Mouse (Mus musculus) limb, embryonic 10.5 days (tissue): ENCODE measurements around the gene Ctss. TPM values are rescaled to one million over a fixed set of nuclear protein-coding genes. Genes with fewer than 3 reads are reported as not detected.
"Not testable (repeated sequence)": the region's sequence is repeated elsewhere in the genome, so short reads cannot be mapped to it uniquely, and the experiment has no call there.

Experiments used
- DNase-seq: peaks from one replicate; pipeline ENCODE4 v3.0.0-alpha.2; 2017; ENCODE audit warnings: low spot score
- H3K27ac ChIP-seq: fragments of 300-500 bp; sonication (generic); 2 replicates; pipeline ENCODE4 v1.5.1; 2016; ENCODE audit warnings: mild to moderate bottlenecking
- H3K27me3 ChIP-seq: fragments of 300-500 bp; sonication (generic); 2 replicates; pipeline ENCODE4 v1.6.1; 2016; ENCODE audit warnings: low read depth, mild to moderate bottlenecking; ENCODE audit not compliant: poor library complexity, severe bottlenecking
- H3K36me3 ChIP-seq: fragments of 300-500 bp; sonication (generic); 2 replicates; pipeline ENCODE4 v1.6.1; 2016; ENCODE audit warnings: mild to moderate bottlenecking, moderate library complexity
- H3K4me1 ChIP-seq: fragments of 300-500 bp; sonication (generic); 2 replicates; pipeline ENCODE4 v1.6.1; 2016
- H3K4me3 ChIP-seq: fragments of 300-500 bp; sonication (generic); 2 replicates; pipeline ENCODE4 v1.5.1; 2016; ENCODE audit warnings: mild to moderate bottlenecking, moderate library complexity
- H3K9me3 ChIP-seq: fragments of 300-500 bp; sonication (generic); replicated peaks from 2 replicates; pipeline ENCODE4 v1.6.1; 2016; ENCODE audit warnings: mild to moderate bottlenecking
- WGBS: fragments of 180-500 bp; shearing (Covaris S2); methylation state at CpG from one replicate; pipeline ENCODE4 v1.1.7; 2016; 5-methylcytosine and 5-hydroxymethylcytosine counted together
- polyA plus RNA-seq: library from polyadenylated mRNA; unstranded; fragments of >200 nt; fragmentation: Nextera tagmentation; extraction: Ambion mirVana; gene quantifications from 2 replicates; pipeline ENCODE4 v1.2.1, GENCODE M21; 2016

The Ctss gene
- polyA plus RNA-seq, 1 experiment from 2014 or later = 3.3 TPM

DNA sequence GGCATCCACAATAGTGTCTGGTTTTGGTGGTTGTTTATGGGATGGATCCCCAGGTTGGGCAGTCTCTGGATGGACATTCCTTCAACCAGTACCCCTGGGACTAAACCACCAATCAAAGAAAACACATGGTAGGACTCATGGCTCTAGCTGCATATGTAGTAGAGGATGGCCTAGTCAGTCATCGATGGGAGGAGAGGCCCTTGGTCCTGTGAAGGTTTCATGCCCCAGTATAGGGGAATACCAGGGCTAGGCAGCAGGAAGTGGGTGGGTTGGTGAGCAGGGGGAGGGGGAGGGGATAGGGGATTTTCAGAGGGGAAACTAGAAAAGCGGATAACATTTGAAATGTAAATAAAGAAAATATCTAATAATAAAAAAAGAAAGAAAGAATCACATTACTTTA lies 14.6 kb downstream of the Ctss start:
- H3K4me3 ChIP-seq, DNase-seq, H3K36me3 ChIP-seq, H3K4me1 ChIP-seq, H3K27me3 ChIP-seq, H3K27ac ChIP-seq, H3K9me3 ChIP-seq: not testable (repeated sequence)
- WGBS = 85% methylated on average over 2 of the region's 2 CpGs

GRCm38 (mm10) chr3:95542171-95542570 lies 15.6 kb downstream of the Ctss start:
- DNase-seq = no peak
- Histone ChIP-seq H3K9me3 (no peaks in the 10 kb centered on the region), H3K27ac (no peak overlapping the region), H3K36me3 (no peaks in the 10 kb centered on the region), H3K4me1 (no peaks in the 10 kb centered on the region), H3K4me3 (no peak overlapping the region), H3K27me3 (no peaks in the 10 kb centered on the region)

GRCm38 (mm10) chr3:95542981-95543380 lies 16.4 kb downstream of the Ctss start:
- Histone ChIP-seq H3K27me3 (no peaks in the 10 kb centered on the region), H3K36me3 (no peaks in the 10 kb centered on the region), H3K9me3 (no peaks in the 10 kb centered on the region), H3K4me3 (no peak overlapping the region), H3K27ac (no peak overlapping the region), H3K4me1 (no peaks in the 10 kb centered on the region)
- 74% methylated on average over 7 of the region's 7 CpGs for WGBS
- no peak for DNase-seq

GRCm38 (mm10) chr3:95550176-95550575 lies 23.6 kb downstream of the Ctss start:
- H3K36me3 ChIP-seq = no peaks in the 10 kb centered on the region
- no peak for DNase-seq
- no peaks in the 10 kb centered on the region for H3K4me1 ChIP-seq
- H3K4me3 ChIP-seq = no peak overlapping the region
- no peaks in the 10 kb centered on the region for H3K27me3 ChIP-seq
- 81% methylated on average over 1 of the region's 1 CpGs for WGBS
- H3K9me3 ChIP-seq = no peaks in the 10 kb centered on the region
- H3K27ac ChIP-seq = no peak overlapping the region

DNA sequence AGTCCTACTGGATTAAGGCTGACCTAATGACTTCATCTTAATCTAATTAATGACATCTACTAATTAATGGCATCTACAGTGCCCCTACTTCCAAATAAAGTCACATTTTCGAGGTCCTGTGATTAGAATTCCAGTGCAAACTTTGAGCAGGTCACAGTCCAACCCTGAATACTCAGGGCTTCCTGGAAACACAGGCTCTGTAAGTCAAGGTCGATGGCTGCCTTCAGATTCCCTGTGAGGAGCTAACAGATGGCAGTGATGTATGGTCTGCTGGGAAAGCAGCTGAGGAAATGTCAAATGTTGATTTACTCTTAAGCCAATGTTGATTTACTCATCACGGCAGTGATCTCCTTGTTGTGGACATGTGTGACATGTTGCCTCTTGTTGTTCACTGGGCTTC lies 27.4 kb downstream of the Ctss start:
- H3K27ac ChIP-seq = no peak overlapping the region
- 74% methylated on average over 3 of the region's 3 CpGs for WGBS
- no peak for DNase-seq
- H3K4me3 ChIP-seq = no peak overlapping the region
- H3K27me3 ChIP-seq = no peaks in the 10 kb centered on the region
- no peaks in the 10 kb centered on the region for H3K4me1 ChIP-seq
- H3K36me3 ChIP-seq = no peaks in the 10 kb centered on the region
- no peaks in the 10 kb centered on the region for H3K9me3 ChIP-seq

GRCm38 (mm10) chr3:95559437-95559836 lies 32.9 kb downstream of the Ctss start, which contains the start of gene Hormad1:
Gene Hormad1 (plus strand): TSS chr3:95559677.
- H3K9me3 ChIP-seq = no peaks in the 10 kb centered on the region
- no peaks in the 10 kb centered on the region for H3K27me3 ChIP-seq
- H3K27ac ChIP-seq = no peak within 1 kb of the TSS
- H3K4me1 ChIP-seq = no peaks in the 10 kb centered on the region
- H3K4me3 ChIP-seq = no peak within 1 kb of the TSS
- no peaks in the 10 kb centered on the region for H3K36me3 ChIP-seq
- 88% methylated on average over 27 of the region's 27 CpGs for WGBS
- DNase-seq = no peak

GRCm38 (mm10) chr3:95560738-95561137 lies 34.2 kb downstream of the Ctss start:
- H3K9me3 ChIP-seq = no peaks in the 10 kb centered on the region
- H3K4me1 ChIP-seq = no peaks in the 10 kb centered on the region
- H3K27ac ChIP-seq = no peak overlapping the region
- no peaks in the 10 kb centered on the region for H3K27me3 ChIP-seq
- H3K36me3 ChIP-seq = no peaks in the 10 kb centered on the region
- WGBS = 96% methylated on average over 3 of the region's 3 CpGs
- no peak for DNase-seq
- no peak overlapping the region for H3K4me3 ChIP-seq

GRCm38 (mm10) chr3:95561826-95562225 lies 35.2 kb downstream of the Ctss start:
- DNase-seq = no peak
- H3K27ac ChIP-seq = no peak overlapping the region
- H3K4me3 ChIP-seq = no peak overlapping the region
- H3K27me3 ChIP-seq = no peaks in the 10 kb centered on the region
- H3K4me1 ChIP-seq = no peaks in the 10 kb centered on the region
- no peaks in the 10 kb centered on the region for H3K9me3 ChIP-seq
- no peaks in the 10 kb centered on the region for H3K36me3 ChIP-seq
- WGBS = 88% methylated on average over 2 of the region's 2 CpGs

DNA sequence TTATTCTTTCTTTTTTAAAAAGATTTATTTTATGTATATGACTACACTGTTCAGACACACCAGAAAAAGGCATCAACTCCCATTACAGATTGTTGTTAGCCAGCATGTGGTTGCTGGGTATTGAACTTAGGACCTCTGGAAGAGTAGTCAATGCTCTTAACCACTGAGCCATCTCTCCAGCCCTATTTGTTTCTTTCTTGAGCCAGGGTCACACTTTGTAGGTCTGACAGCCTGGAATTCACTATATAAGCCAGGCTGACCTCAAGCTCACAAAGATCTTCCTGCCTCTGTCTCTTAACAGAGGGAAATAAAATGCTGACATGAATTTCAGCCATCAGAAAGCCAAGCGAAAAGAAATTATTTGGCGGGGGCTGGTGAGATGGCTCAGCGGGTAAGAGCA lies 43.0 kb downstream of the Ctss start:
- no peaks in the 10 kb centered on the region for H3K36me3 ChIP-seq
- H3K27me3 ChIP-seq = no peaks in the 10 kb centered on the region
- no peaks in the 10 kb centered on the region for H3K9me3 ChIP-seq
- 90% methylated on average over 3 of the region's 3 CpGs for WGBS
- no peak overlapping the region for H3K27ac ChIP-seq
- no peak overlapping the region for H3K4me3 ChIP-seq
- DNase-seq = no peak
- H3K4me1 ChIP-seq = no peaks in the 10 kb centered on the region

- no peaks in the 10 kb centered on the region for H3K27me3 ChIP-seq
- H3K9me3 ChIP-seq = no peaks in the 10 kb centered on the region
- no peak for DNase-seq
- H3K36me3 ChIP-seq = peaks cover 20% of the 10 kb centered on the region
- peak overlapping the region; percentile 75 for H3K4me3 ChIP-seq
- 53% methylated on average over 8 of the region's 8 CpGs for WGBS
- peak overlapping the region; percentile 30 for H3K27ac ChIP-seq
- peaks cover 10% of the 10 kb centered on the region; the same call in 1 of the 2 replicates for H3K4me1 ChIP-seq
These were observed 61.4 kb downstream of the Ctss start for GRCm38 (mm10) chr3:95587754-95588603.

DNA sequence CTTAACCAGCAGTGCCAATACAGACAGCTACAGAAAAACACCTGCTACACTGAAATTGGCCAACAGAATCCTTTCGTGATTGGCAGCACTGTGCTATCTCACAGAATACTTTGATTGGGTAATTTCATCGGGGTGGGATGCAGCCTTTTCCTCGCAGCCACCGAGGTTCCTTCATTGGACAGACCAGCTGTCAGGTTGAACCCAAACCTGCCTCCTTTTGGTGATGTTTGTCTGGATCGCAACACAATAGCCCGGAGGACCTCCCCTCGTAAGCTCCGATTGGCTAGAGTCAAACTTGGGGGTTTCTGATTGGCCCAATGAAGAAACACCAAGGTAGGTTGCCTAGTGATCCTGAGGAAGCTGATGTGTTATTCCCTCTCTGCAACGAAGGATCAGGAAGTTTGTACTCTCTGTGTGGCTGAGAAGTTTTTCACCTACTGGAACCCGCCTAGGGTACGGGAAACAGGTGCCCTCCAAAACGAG lies 62.1 kb downstream of the Ctss start, which contains the start of gene Golph3l:
TSS of gene Golph3l (plus strand) at position 331 of the 483 bp plus-strand sequence.
- H3K9me3 ChIP-seq = no peaks in the 10 kb centered on the region
- under 1% methylated on average over 12 of the region's 12 CpGs for WGBS
- H3K27me3 ChIP-seq = no peaks in the 10 kb centered on the region
- H3K4me3 ChIP-seq = peak within 1 kb of the TSS; percentile 75
- H3K36me3 ChIP-seq = peaks cover 26% of the 10 kb centered on the region
- peak; percentile 75 for DNase-seq
- H3K4me1 ChIP-seq = peaks cover 10% of the 10 kb centered on the region; the same call in 1 of the 2 replicates
- H3K27ac ChIP-seq = peak within 1 kb of the TSS; percentile 70

GRCm38 (mm10) chr3:95598734-95599133 lies 72.1 kb downstream of the Ctss start:
- DNase-seq = no peak
- Histone ChIP-seq H3K4me3 (no peak overlapping the region), H3K36me3 (peaks cover 42% of the 10 kb centered on the region), H3K4me1 (no peaks in the 10 kb centered on the region), H3K9me3 (no peaks in the 10 kb centered on the region), H3K27me3 (no peaks in the 10 kb centered on the region), H3K27ac (no peak overlapping the region)

DNA sequence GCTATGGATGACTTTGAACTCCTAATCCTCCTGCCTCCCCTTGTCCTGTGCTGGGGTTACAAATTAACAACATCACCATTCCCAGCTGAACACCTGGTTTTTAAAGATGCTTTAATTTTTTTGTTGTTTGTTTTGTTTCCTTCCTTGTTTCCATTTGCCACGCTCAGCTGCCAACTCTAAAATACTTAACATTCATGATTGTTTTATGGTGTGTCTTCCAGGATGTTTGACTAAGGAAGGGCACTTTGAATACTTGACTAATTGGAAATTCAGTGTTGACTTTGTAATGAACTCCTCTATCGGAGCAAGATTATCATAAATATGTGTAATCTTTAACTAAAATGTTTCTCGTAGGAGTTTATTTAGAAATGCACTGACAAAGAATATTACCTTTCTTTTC lies 74.7 kb downstream of the Ctss start:
- Histone ChIP-seq H3K27me3 (no peaks in the 10 kb centered on the region), H3K4me3 (no peak overlapping the region), H3K4me1 (no peaks in the 10 kb centered on the region), H3K36me3 (peaks cover 27% of the 10 kb centered on the region), H3K9me3 (no peaks in the 10 kb centered on the region), H3K27ac (no peak overlapping the region)
- no peak for DNase-seq
- 90% methylated on average over 3 of the region's 3 CpGs for WGBS
